Mouse (Mus musculus) kidney, adult 8-10 months (tissue): ENCODE measurements around the gene Proser2.

Experiments used
- DNase-seq, 2 experiments: peaks; one replicate each; pipeline ENCODE4 v3.0.0; 2022

Gene Proser2

GRCm38 (mm10) chr2:6129555-6130355, at the start of gene Proser2:
TSS of gene Proser2 (minus strand) at chr2:6130211.
- peak; percentile 74 to 78 for DNase-seq

- DNase-seq = no peak
These were observed 49.7 kb upstream of the Proser2 start for GRCm38 (mm10) chr2:6179749-6180117.

- no peak for DNase-seq
These were observed 49.1 kb upstream of the Proser2 start for GRCm38 (mm10) chr2:6178901-6179748.

GRCm38 (mm10) chr2:6173013-6173412, 43.0 kb upstream of the Proser2 start:
- no peak for DNase-seq

- DNase-seq = no peak
These were observed 38.5 kb upstream of the Proser2 start for GRCm38 (mm10) chr2:6168560-6168959.

GRCm38 (mm10) chr2:6167843-6168558, 38.0 kb upstream of the Proser2 start:
- DNase-seq = peak; percentile 56 to 82

GRCm38 (mm10) chr2:6165771-6166170, 35.8 kb upstream of the Proser2 start:
- no peak for DNase-seq

- DNase-seq = no peak
These were observed 34.7 kb upstream of the Proser2 start for GRCm38 (mm10) chr2:6164606-6165290.

GRCm38 (mm10) chr2:6162366-6163040, 32.5 kb upstream of the Proser2 start:
- DNase-seq = peak; percentile 15 to 47

- DNase-seq = no peak
These were observed 29.7 kb upstream of the Proser2 start for GRCm38 (mm10) chr2:6159735-6160134.

- no peak for DNase-seq
These were observed 29.2 kb upstream of the Proser2 start for GRCm38 (mm10) chr2:6159219-6159618.

GRCm38 (mm10) chr2:6157635-6158034, 27.6 kb upstream of the Proser2 start:
- no peak for DNase-seq

GRCm38 (mm10) chr2:6157208-6157607, 27.2 kb upstream of the Proser2 start:
- no peak for DNase-seq

GRCm38 (mm10) chr2:6149801-6150200, 19.8 kb upstream of the Proser2 start:
- DNase-seq = no peak

- no peak for DNase-seq
These were observed 16.9 kb upstream of the Proser2 start for GRCm38 (mm10) chr2:6146901-6147300.

- no peak for DNase-seq
These were observed 16.2 kb upstream of the Proser2 start for GRCm38 (mm10) chr2:6146257-6146656.

- DNase-seq = peak in 1 of 2 experiments; percentile 5
These were observed 15.6 kb upstream of the Proser2 start for GRCm38 (mm10) chr2:6145611-6146010.

GRCm38 (mm10) chr2:6142915-6143654, 13.1 kb upstream of the Proser2 start:
- peak; percentile 11 to 20 for DNase-seq

GRCm38 (mm10) chr2:6140572-6141161, 10.7 kb upstream of the Proser2 start:
- peak; percentile 4 to 21 for DNase-seq

GRCm38 (mm10) chr2:6133871-6134270, 3.9 kb upstream of the Proser2 start:
- no peak for DNase-seq

- no peak for DNase-seq
These were observed 1.1 kb downstream of the Proser2 start for GRCm38 (mm10) chr2:6128881-6129280.
